Mouse (Mus musculus) thymus, postnatal 25 days (tissue): ENCODE results near the gene Zfp280b.
A peak's percentile ranks its signal among the peaks of the same experiment; 100 is the strongest.
"Not testable (repeated sequence)": the region's sequence is repeated elsewhere in the genome, so short reads cannot be mapped to it uniquely, and the experiment has no call there.

Experiments used
- DNase-seq: peaks from one replicate; pipeline ENCODE4 v3.0.0; 2022

Zfp280b gene

GRCm38 (mm10) chr10:76031511-76032401, 694 bp upstream of the Zfp280b start:
- DNase-seq: no peak

- no peak for DNase-seq
These were observed 637 bp downstream of the Zfp280b start for GRCm38 (mm10) chr10:76033119-76033455.

GRCm38 (mm10) chr10:76034001-76034600, 1.7 kb downstream of the Zfp280b start:
- DNase-seq: peak; percentile 12

GRCm38 (mm10) chr10:76035277-76035676, 2.8 kb downstream of the Zfp280b start:
- no peak for DNase-seq

GRCm38 (mm10) chr10:76036962-76037361, 4.5 kb downstream of the Zfp280b start:
- no peak for DNase-seq

- no peak for DNase-seq
These were observed 12.9 kb downstream of the Zfp280b start for GRCm38 (mm10) chr10:76045343-76045742.

- no peak for DNase-seq
These were observed 14.3 kb downstream of the Zfp280b start for GRCm38 (mm10) chr10:76046754-76047153.

- DNase-seq: no peak
These were observed 14.9 kb downstream of the Zfp280b start for GRCm38 (mm10) chr10:76047182-76047869.

- DNase-seq: no peak
These were observed 16.5 kb downstream of the Zfp280b start for GRCm38 (mm10) chr10:76048967-76049366.

GRCm38 (mm10) chr10:76051860-76052259, 19.4 kb downstream of the Zfp280b start:
- no peak for DNase-seq

GRCm38 (mm10) chr10:76062439-76062838, 30.0 kb downstream of the Zfp280b start:
- no peak for DNase-seq

GRCm38 (mm10) chr10:76067674-76068613, 35.5 kb downstream of the Zfp280b start:
- DNase-seq: no peak

GRCm38 (mm10) chr10:76072080-76072479, 39.6 kb downstream of the Zfp280b start:
- DNase-seq: not testable (repeated sequence)

GRCm38 (mm10) chr10:76077008-76077407, 44.6 kb downstream of the Zfp280b start:
- not testable (repeated sequence) for DNase-seq
